Mouse (Mus musculus) cerebellum, adult 11 months (tissue): ENCODE results near the gene Ier5l.

Source experiments
- DNase-seq: peaks from one replicate; pipeline ENCODE4 v3.0.0; 2022

Gene Ier5l

GRCm38 (mm10) chr2:30440701-30441517, 33.1 kb downstream of the Ier5l start:
- DNase-seq = no peak

DNA sequence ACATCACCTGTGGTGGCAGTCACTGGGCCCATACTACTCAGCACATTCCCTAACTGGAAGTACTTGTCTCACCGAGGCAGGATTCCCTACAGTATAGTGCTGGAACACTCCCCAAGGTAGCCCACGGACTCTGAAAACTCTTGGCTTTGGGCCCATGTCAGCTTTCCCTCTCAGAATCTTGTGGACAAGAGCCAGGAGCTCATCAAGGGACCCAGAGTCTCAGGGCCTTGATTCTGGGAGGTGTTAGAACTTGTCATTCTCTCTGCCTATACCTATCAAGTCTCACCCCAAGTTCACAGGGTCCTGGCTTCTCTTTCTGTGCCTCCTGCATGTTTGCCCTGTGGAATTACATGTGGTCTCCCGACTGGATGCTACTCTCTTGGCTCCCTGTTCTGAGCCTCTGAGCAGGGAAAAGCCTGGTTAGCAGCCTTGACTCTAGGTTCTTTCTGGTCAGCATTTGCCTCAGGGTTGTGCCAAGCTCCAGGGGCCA, 33.8 kb downstream of the Ier5l start:
- DNase-seq = no peak

GRCm38 (mm10) chr2:30439631-30440030, 34.4 kb downstream of the Ier5l start:
- no peak for DNase-seq

GRCm38 (mm10) chr2:30437791-30438190, 36.2 kb downstream of the Ier5l start:
- no peak for DNase-seq

- no peak for DNase-seq
These were observed 37.2 kb downstream of the Ier5l start for GRCm38 (mm10) chr2:30436809-30437208.

DNA sequence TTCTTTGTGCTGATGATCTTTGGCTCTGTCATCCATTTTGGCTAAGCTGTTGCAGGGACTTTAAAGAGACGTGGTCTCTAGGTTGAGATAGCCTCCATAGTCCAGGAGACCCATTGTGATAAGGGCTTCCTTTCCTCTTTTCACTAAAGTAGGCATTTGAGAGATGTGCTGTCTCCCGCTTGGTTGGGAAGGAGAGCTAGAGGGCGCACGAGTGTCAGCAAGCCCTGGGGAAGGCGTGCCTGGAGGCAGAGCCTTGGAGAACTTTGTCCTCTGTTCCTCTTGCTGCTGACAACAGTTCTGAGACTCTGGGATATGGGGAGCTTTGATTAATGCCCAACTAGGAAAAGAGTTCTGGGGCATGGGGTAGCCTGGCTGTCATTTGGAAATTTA, 37.9 kb downstream of the Ier5l start:
- no peak for DNase-seq

DNA sequence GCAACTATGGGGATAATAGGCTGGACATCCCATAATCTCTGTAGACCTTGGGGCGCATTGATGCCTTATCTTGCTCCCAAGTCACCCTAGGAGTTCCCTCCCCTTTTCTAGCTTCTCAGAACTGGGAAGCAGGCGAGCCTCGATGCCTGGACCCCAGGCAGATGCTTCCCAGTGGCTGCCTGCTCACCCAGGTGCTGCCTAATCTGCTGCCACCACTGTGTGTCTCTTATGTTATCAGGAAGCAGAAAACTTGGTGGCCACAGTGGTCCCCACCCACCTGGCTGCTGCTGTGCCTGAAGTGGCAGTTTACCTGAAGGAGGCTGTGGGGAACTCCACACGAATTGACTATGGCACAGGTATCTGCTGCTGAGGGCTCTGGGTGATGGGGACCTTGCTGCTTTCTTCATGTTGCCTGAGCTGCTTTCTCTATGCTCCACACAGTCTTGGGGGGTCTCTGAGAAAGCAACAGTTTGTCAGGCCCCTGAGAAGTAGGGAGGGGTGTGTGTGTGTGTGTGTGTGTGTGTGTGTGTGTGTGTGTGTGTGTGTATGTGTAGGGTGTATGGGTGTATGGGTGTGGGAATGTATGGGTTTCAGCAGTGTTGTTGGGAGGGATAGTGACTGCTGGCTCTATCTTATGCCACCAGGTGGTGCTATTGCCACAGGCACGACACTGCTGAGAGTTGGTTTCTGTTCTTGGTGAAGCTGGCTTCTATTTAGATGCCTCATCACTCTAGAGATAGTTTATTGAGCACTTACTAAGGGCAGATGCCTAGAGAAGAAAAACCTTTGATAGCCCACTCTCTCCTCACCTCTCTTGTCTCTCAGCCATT, 38.5 kb downstream of the Ier5l start:
- peak; percentile 64 for DNase-seq

GRCm38 (mm10) chr2:30429156-30429555, 44.9 kb downstream of the Ier5l start:
- no peak for DNase-seq
